Mouse (Mus musculus) bone marrow, adult 2 months (tissue): ENCODE data around the gene Ehbp1.

Experiments
- CTCF ChIP-seq: fragments of 200-500 bp; IDR thresholded peaks from 2 replicates; pipeline ENCODE4 v1.5.1; 2011; ENCODE audit warnings: low read length, control low read depth; ENCODE audit not compliant: control insufficient read depth, insufficient read depth
- POLR2A ChIP-seq: fragments of 200-500 bp; IDR thresholded peaks from 2 replicates; pipeline ENCODE4 v1.6.1; 2011; ENCODE audit warnings: low read depth, mild to moderate bottlenecking, control low read depth, low read length, borderline replicate concordance; ENCODE audit not compliant: control insufficient read depth

DNA sequence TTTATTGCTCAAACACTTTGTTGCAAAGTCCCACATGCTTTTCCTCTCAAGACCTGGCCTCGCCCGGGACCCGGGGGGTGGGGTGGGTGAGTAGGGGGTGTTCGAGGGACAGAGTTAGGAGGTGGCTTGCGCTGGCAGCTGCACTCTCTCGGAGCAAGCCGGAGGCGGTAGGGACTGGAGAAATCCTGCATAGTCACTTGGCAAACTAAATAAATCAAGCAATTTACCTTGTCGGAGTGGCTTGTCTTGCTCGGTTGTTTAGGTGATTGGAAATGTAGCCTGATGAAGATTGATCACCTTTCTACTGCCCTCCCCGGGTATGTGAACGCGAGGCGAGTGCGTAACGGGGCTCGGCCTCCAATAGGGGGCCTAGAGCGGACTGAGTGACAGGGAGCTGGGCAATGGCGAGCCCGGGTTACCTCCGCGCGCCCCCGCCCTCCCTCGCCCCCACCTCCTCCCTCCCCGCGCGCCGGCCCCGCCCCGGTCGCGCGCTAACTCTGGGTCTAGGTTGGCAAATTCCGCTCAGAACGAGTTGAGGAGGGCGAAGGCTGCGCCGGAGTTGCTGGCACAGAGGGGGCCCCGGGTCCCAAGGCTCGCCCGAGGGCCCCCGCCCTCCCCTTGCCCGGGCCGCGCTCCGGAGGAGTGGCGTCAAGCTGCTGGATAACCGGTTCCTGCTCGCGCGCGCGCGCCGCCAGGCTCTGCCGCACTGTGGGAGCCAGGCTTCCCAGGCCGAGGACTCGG, 340.6 kb downstream of the Ehbp1 start:
- TF ChIP-seq POLR2A (no peak), CTCF (no peak)
